Mouse (Mus musculus): ENCODE measurements around the gene Acad8.

DNA sequence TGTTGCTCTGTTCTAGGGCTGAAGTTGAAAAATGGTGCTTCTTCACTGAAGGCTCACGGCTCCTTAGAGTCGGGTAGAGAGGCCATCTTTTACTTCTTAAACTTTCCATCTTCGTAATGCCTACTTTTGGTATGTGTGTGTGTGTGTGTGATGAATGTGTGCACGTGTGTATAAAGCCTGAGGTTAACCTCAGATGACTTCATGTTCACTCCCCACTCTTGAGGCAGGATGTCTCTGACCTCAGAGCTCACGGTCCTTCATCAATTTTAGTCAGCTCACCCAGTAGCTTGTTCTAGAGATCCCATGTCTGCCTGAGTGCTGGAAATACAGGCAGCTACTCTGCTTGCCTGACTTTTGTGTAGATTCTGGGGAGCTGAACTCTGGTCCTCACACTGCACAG lies 44.5 kb upstream of the Acad8 start:
- no peak for TF ChIP-seq POLR2A (IDR thresholded peaks at IDR 0.05; ENCODE audit: insufficient read length, low read depth)
- TF ChIP-seq USF1 (IDR thresholded peaks at IDR 0.05; ENCODE audit: low read depth) = no peak
- TF ChIP-seq SRF (IDR thresholded peaks at IDR 0.05; ENCODE audit: control insufficient read depth, insufficient read length, low read depth) = no peak
- no peak for TF ChIP-seq POLR2AphosphoS2 (IDR thresholded peaks at IDR 0.05; ENCODE audit: insufficient read length, low read depth)
- TF ChIP-seq CEBPB (IDR thresholded peaks at IDR 0.05; ENCODE audit: insufficient read depth, poor library complexity, severe bottlenecking) = no peak
- TF ChIP-seq TCF3 (IDR thresholded peaks at IDR 0.05; ENCODE audit: insufficient read length, low read depth) = no peak
- TF ChIP-seq REST (IDR thresholded peaks at IDR 0.05; ENCODE audit: insufficient read depth, insufficient read length) = no peak
- no peak for TF ChIP-seq TCF12 (IDR thresholded peaks at IDR 0.05; ENCODE audit: insufficient read depth, poor library complexity, severe bottlenecking)
- TF ChIP-seq MYOD1 (IDR thresholded peaks at IDR 0.05; ENCODE audit: control insufficient read depth in 1 of 3, insufficient read length in 2 of 3, low read depth in 2 of 3) = no peak
- no peak for TF ChIP-seq MAX (IDR thresholded peaks at IDR 0.05; ENCODE audit: low read depth)
- TF ChIP-seq E2F4 (IDR thresholded peaks at IDR 0.05; ENCODE audit: insufficient read depth) = no peak
- TF ChIP-seq MYOG (IDR thresholded peaks at IDR 0.05; ENCODE audit: control insufficient read depth in 1 of 3, insufficient read depth in 1 of 3, insufficient read length in 2 of 3, low read depth in 2 of 3) = no peak
